Mouse (Mus musculus) neural tube, embryonic 15.5 days (tissue): ENCODE results near the gene Anapc2. TPM values are rescaled to one million over a fixed set of nuclear protein-coding genes. Genes with fewer than 3 reads are reported as not detected.

Experiments used
- polyA plus RNA-seq: library from polyadenylated mRNA; unstranded; fragments of >200 nt; fragmentation: Nextera tagmentation; extraction: Ambion mirVana; gene quantifications from 2 replicates; pipeline ENCODE4 v1.2.1, GENCODE M21; 2015

Anapc2 gene
- polyA plus RNA-seq, 1 experiment from 2014 or later = 125 TPM

Other genes with a start within 250 kb of the Anapc2 start
- gene Nsmf, start 218.1 kb upstream of the Anapc2 start, polyA plus RNA-seq = 149 and 173 TPM in 2 replicates
- gene Entpd8, start 192.2 kb upstream of the Anapc2 start, polyA plus RNA-seq = 0.43 TPM in 1 of 2 replicates, not detected in the other
- 0.52 TPM in 1 of 2 replicates, not detected in the other for gene Noxa1, start 177.3 kb upstream of the Anapc2 start, polyA plus RNA-seq
- 15.0 and 16.8 TPM in 2 replicates for gene Nrarp, start 91.7 kb upstream of the Anapc2 start, polyA plus RNA-seq
- gene Tor4a, start 75.6 kb upstream of the Anapc2 start, polyA plus RNA-seq = 1.6 and 5.9 TPM in 2 replicates
- gene Nelfb, start 61.0 kb upstream of the Anapc2 start, polyA plus RNA-seq = 101 and 105 TPM in 2 replicates
- not detected in 2 replicates for gene Stpg3, start 57.8 kb upstream of the Anapc2 start, polyA plus RNA-seq
- gene Fam166a, start 53.7 kb upstream of the Anapc2 start, polyA plus RNA-seq = not detected in 2 replicates
- gene Tubb4b, start 47.8 kb upstream of the Anapc2 start, polyA plus RNA-seq = 462 and 502 TPM in 2 replicates
- not detected in 2 replicates for gene Slc34a3, start 38.1 kb upstream of the Anapc2 start, polyA plus RNA-seq
- not detected in 2 replicates for gene Rnf224, start 35.7 kb upstream of the Anapc2 start, polyA plus RNA-seq
- gene Rnf208, start 30.2 kb upstream of the Anapc2 start, polyA plus RNA-seq = 158 and 190 TPM in 2 replicates
- gene Cysrt1, start 30.0 kb upstream of the Anapc2 start, polyA plus RNA-seq = 0.36 and 0.47 TPM in 2 replicates
- 4.3 and 4.6 TPM in 2 replicates for gene AL732309.1, start 25.6 kb upstream of the Anapc2 start, polyA plus RNA-seq
- 17.5 and 17.7 TPM in 2 replicates for gene Tmem203, start 17.0 kb upstream of the Anapc2 start, polyA plus RNA-seq
- gene Tprn, start 9.9 kb upstream of the Anapc2 start, polyA plus RNA-seq = 14.8 and 16.3 TPM in 2 replicates
- gene Ssna1, start within 50 bp of the Anapc2 start, polyA plus RNA-seq = 177 and 183 TPM in 2 replicates
- gene Tmem210, start 15.7 kb downstream of the Anapc2 start, polyA plus RNA-seq = not detected in 2 replicates
- 0.22 and 0.26 TPM in 2 replicates for gene Lrrc26, start 17.4 kb downstream of the Anapc2 start, polyA plus RNA-seq
- gene Grin1, start 46.7 kb downstream of the Anapc2 start, polyA plus RNA-seq = 58.0 and 68.4 TPM in 2 replicates
- 43.5 and 46.6 TPM in 2 replicates for gene Man1b1, start 59.9 kb downstream of the Anapc2 start, polyA plus RNA-seq
- gene Dpp7, start 83.9 kb downstream of the Anapc2 start, polyA plus RNA-seq = 24.2 and 27.3 TPM in 2 replicates
- gene Uap1l1, start 93.2 kb downstream of the Anapc2 start, polyA plus RNA-seq = 8.5 and 14.0 TPM in 2 replicates
- 10.6 and 16.3 TPM in 2 replicates for gene Sapcd2, start 99.8 kb downstream of the Anapc2 start, polyA plus RNA-seq
- gene Entpd2, start 123.4 kb downstream of the Anapc2 start, polyA plus RNA-seq = 9.6 TPM in 2 replicates
- gene Npdc1, start 126.9 kb downstream of the Anapc2 start, polyA plus RNA-seq = 398 and 483 TPM in 2 replicates
- 0.13 and 0.38 TPM in 2 replicates for gene Fut7, start 150.8 kb downstream of the Anapc2 start, polyA plus RNA-seq
- 11.2 and 13.4 TPM in 2 replicates for gene Abca2, start 156.2 kb downstream of the Anapc2 start, polyA plus RNA-seq
- gene Clic3, start 184.4 kb downstream of the Anapc2 start, polyA plus RNA-seq = 1.8 and 2.0 TPM in 2 replicates
- gene Paxx, start 188.6 kb downstream of the Anapc2 start, polyA plus RNA-seq = 100 and 120 TPM in 2 replicates
- gene Ptgds, start 197.6 kb downstream of the Anapc2 start, polyA plus RNA-seq = 40.1 and 116 TPM in 2 replicates
- gene Lcn12, start 221.4 kb downstream of the Anapc2 start, polyA plus RNA-seq = not detected in 2 replicates
- gene Fbxw5, start 228.3 kb downstream of the Anapc2 start, polyA plus RNA-seq = 128 and 134 TPM in 2 replicates
- gene C8g, start 229.2 kb downstream of the Anapc2 start, polyA plus RNA-seq = 6.3 and 6.4 TPM in 2 replicates